Mouse (Mus musculus) liver, embryonic 14.5 days (tissue): Measurements from ENCODE around the gene Abl1.

ENCODE experiments used
- CTCF ChIP-seq: IDR thresholded peaks from 2 replicates; pipeline ENCODE4 v1.5.1; 2016; ENCODE audit warnings: antibody characterized with exemption, low read depth, control low read depth
- EP300 ChIP-seq: IDR thresholded peaks from 2 replicates; pipeline ENCODE4 v1.6.1; 2016; ENCODE audit warnings: antibody characterized with exemption, low read depth

DNA sequence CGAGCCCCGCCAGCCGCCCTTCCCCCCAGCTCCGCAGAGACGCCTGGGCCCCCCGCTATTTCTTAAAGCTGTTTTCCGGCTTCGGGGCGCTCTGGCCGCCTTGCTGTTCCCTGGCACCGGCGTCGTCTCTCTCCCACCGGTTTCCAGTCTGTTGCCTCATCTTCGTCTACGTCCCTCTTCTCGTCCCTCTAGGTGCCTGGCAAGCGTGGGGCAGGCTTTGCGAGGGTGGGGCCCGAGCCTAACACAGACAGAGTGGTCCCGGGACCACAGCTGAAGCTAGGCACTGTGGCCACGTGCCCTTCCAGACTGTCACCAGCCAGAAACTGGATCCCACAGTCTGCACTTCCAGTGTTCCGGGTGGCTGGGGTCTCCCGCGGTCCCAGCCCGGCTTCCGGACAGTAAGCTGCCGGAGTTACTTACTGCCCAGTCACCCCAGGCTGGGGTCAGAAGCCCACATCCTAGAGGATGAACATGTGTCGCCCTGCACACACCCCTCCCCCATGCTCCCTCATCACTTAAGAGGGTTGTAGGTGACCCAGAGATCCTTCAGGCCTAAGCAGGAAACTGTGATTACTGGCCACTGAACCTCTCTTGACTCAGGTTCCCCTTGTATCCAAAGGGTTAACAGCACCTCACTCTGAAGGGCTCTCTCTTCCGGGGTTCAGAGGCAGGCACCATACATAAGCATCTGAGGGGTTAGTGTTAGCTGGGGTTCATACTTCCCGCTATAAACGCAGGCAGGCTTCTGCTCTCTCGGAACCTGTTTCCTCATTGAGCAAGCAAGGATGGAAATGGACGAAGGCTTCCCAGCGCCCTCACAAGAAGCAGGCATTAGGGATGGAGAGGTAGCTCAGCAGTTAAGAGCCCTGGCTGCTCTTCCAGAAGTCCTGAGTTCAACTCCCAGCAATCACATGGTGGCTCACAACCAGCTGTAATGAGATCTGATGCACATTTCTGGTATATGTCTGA is 158.8 kb downstream of the Abl1 start:
- no peak for TF ChIP-seq CTCF
- TF ChIP-seq EP300 = no peak
